Mouse (Mus musculus) thymus, postnatal 14 days (tissue): ENCODE data around the gene Zfp800.

Source experiments
- DNase-seq: peaks from one replicate; pipeline ENCODE4 v3.0.0; 2021

The Zfp800 gene

GRCm38 (mm10) chr6:28191935-28192334 is 205.9 kb downstream of the Zfp800 start:
- no peak for DNase-seq
